7 mouse cellular contexts compared by ENCODE assay signal in genomic region chr6:39573791-39574554, GRCm38 (mm10). TPM values are rescaled to one million over a fixed set of nuclear protein-coding genes. Genes with fewer than 3 reads are reported as not detected.
DNase-seq lines count a peak whose midpoint lies in the region; ATAC-seq lines count a peak whose summit lies in the region.

Adck2 (plus strand) TSS chr6:39573873.

- under 1% methylated on average over 49 of the region's 49 CpGs for WGBS in intestine, embryonic 15.5 days

- ATAC-seq in intestine, embryonic 15.5 days = peak; percentile 97

- intact Hi-C loops in gastrocnemius, postnatal 36 days (cut with DNase I) = no loop called here
- intact Hi-C loops in left cerebral cortex, postnatal 25 days (cut with DNase I) = no loop called here

- peak within 1 kb of the TSS; percentile 83 for H3K4me2 ChIP-seq in intestine, embryonic 15.5 days (replicated peaks)

- peak; percentile 90 for DNase-seq in adrenal gland, adult 2 months
- peak; percentile 92 for DNase-seq in embryo, embryonic 11 days
- peak; percentile 56 to 72 for DNase-seq in gastrocnemius, postnatal 36 days
- DNase-seq in left cerebral cortex, postnatal 25 days (ENCODE audit: low spot score in 2 of 2) = peak; percentile 78 to 87
- DNase-seq in mesoderm, embryonic 11.5 days (ENCODE audit: low read depth, low spot score) = peak; percentile 82
- peak; percentile 70 to 71 for DNase-seq in right cerebral cortex, postnatal 36 days (ENCODE audit: low spot score in 2 of 2)

- peaks cover 12% of the 10 kb centered on the region for H3K4me1 ChIP-seq in intestine, embryonic 15.5 days (replicated peaks)

- no peaks in the 10 kb centered on the region for H3K27me3 ChIP-seq in intestine, embryonic 15.5 days (replicated peaks)

- no peaks in the 10 kb centered on the region; the same call in 1 of the 2 replicates for H3K36me3 ChIP-seq in intestine, embryonic 15.5 days

- no peaks in the 10 kb centered on the region for H3K9me3 ChIP-seq in intestine, embryonic 15.5 days

- H3K27ac ChIP-seq in intestine, embryonic 15.5 days = peak within 1 kb of the TSS; percentile 90

- H3K9ac ChIP-seq in intestine, embryonic 15.5 days = peak within 1 kb of the TSS; percentile 77

- H3K4me3 ChIP-seq in intestine, embryonic 15.5 days (replicated peaks) = peak within 1 kb of the TSS; percentile 81

RNA-seq across cellular contexts. Expression of gene Adck2, which starts in this region (rescaled TPM):
- 10 to 100 TPM; 20.4 to 27.3 TPM for total RNA-seq in adrenal gland, adult 2 months (2021)
- polyA plus RNA-seq in adrenal gland, adult 2 months (2012; rRNA removed) = 18.7 and 20.7 TPM in 2 replicates
- 1 to 10 TPM; 3.9 to 6.9 TPM for total RNA-seq in gastrocnemius, postnatal 36 days (2021)
- polyA plus RNA-seq in intestine, embryonic 15.5 days (2015; fragmentation: Nextera tagmentation; extraction: Ambion mirVana) = 28.0 and 29.1 TPM in 2 replicates
- total RNA-seq in left cerebral cortex, postnatal 25 days (2021) = 10 to 100 TPM; 28.1 to 31.0 TPM

Comparison
In these comparisons a context has a peak if more than half of its experiments do, and no peak if none do; other contexts are left out.
1. Peak in every context shown above with its lines: DNase-seq, ATAC-seq, H3K4me3 ChIP-seq and H3K27ac ChIP-seq.